Comparison of ENCODE assay signal across 15 mouse cellular contexts in genomic region chr6:43581809-43582208, GRCm38 (mm10).
"Had no signal": no experiment of that assay in that cellular context is flagged by ENCODE, and none has a peak within 500 bp of the region (broad histone marks: within the 10 kb centered on the region; RNA-seq: fewer than 3 reads in every experiment).

No protein-coding gene starts in this region.

- H3K4me2 ChIP-seq: liver, embryonic 13.5 days; midbrain, embryonic 12.5 days; midbrain, embryonic 15.5 days; neural tube, embryonic 13.5 days had no signal

- ATAC-seq: midbrain, embryonic 15.5 days had no signal

- H3K9me3 ChIP-seq: liver, embryonic 13.5 days; midbrain, embryonic 12.5 days; midbrain, embryonic 15.5 days; neural tube, embryonic 13.5 days had no signal

- H3K4me1 ChIP-seq: midbrain, embryonic 12.5 days; midbrain, embryonic 15.5 days; neural tube, embryonic 13.5 days had no signal

- H3K4me3 ChIP-seq: left cerebral cortex, adult 2 months; liver, embryonic 13.5 days; midbrain, embryonic 12.5 days; midbrain, embryonic 15.5 days; neural tube, embryonic 13.5 days had no signal

- H3K27ac ChIP-seq: left cerebral cortex, adult 2 months; liver, embryonic 13.5 days; macrophage; midbrain, embryonic 12.5 days; midbrain, embryonic 15.5 days; neural tube, embryonic 13.5 days had no signal

- H3K9ac ChIP-seq: liver, embryonic 13.5 days; midbrain, embryonic 12.5 days; midbrain, embryonic 15.5 days; neural tube, embryonic 13.5 days had no signal

- DNase-seq: kidney, adult 9 months; kidney, postnatal 14 days; kidney, postnatal 4 days; layer of hippocampus, postnatal 36 days; liver, embryonic 13.5 days; lung, adult 2 months; retina, postnatal 1 day; right cerebral cortex, postnatal 25 days; thymus, adult 18-20 months; thymus, postnatal 36 days had no signal

- H3K36me3 ChIP-seq: liver, embryonic 13.5 days; midbrain, embryonic 12.5 days; midbrain, embryonic 15.5 days; neural tube, embryonic 13.5 days had no signal

- H3K27me3 ChIP-seq: liver, embryonic 13.5 days; midbrain, embryonic 12.5 days; midbrain, embryonic 15.5 days; neural tube, embryonic 13.5 days had no signal
